Mouse (Mus musculus): ENCODE measurements at regions not wholly inside any gene's neighbourhood (a gene's known extent, or its start where the extent isn't known, plus 50 kb on each side); places are given as distances from the start of the nearest gene placed in this dataset.
A peak's percentile ranks its signal among the peaks of the same experiment; 100 is the strongest.
"Not testable (repeated sequence)": the region's sequence is repeated elsewhere in the genome, so short reads cannot be mapped to it uniquely, and the experiment has no call there.

DNA sequence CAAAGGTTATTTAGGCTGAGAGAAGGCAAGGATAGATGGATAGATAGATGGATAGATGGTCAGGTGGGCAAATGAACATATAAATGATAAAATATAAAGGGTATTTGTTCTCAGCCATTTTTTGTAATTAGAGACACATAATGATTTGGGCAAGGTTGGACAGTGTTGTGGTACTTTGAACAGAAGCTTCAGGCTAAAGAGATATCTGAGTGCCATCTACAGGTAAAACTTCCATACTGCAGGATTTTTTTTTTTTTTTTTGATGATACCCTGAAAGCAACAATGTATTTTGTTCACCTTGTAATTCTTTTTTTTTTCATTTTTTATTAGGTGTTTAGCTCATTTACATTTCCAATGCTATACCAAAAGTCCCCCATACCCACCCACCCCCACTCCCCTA, 110.1 kb upstream of the Trabd2b start:
- Histone ChIP-seq H3K4me1 (ENCODE audit: control insufficient read depth, insufficient read depth, low read length) (no peaks in the 10 kb centered on the region), H3K27me3 (replicated peaks; ENCODE audit: control insufficient read depth, insufficient read depth, low read length) (no peaks in the 10 kb centered on the region), H3K4me2 (ENCODE audit: low read length) (no peak overlapping the region), H3K36me3 (ENCODE audit: control insufficient read depth, insufficient read depth, low read length) (no peaks in the 10 kb centered on the region), H3K4me3 (ENCODE audit: low read depth, low read length) (no peak overlapping the region), H3K27ac (ENCODE audit: low read depth, low read length) (no peak overlapping the region), H3K9ac (ENCODE audit: low read length) (no peak overlapping the region), H3K9me3 (replicated peaks; ENCODE audit: control insufficient read depth, low read length) (no peaks in the 10 kb centered on the region)
- DNase-seq (ENCODE audit: low spot score) (no peak), ATAC-seq (no peak)

DNA sequence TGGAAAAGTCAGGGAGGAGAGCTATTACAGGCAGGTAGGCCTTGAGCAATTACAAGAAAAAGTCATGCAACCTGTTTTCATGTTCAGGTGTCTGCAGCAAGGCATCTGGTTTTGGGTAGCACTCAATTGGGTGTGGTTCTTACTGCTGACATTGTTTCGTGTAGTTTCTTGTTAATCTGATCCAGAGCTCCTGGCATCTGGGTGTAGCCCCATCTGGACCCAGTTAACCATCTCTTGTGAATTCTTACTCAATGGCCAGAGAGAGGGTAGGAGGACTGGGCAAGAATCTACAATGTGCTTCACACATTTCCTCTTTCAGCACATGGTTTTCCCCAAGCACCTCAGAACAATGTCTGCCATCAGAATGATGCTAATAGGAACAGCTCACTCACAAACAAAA, 108.0 kb upstream of the Trabd2b start:
- not testable (repeated sequence) for H3K4me2 ChIP-seq (ENCODE audit: low read length); H3K4me1 ChIP-seq (ENCODE audit: control insufficient read depth, insufficient read depth, low read length); H3K36me3 ChIP-seq (ENCODE audit: control insufficient read depth, insufficient read depth, low read length); H3K27ac ChIP-seq (ENCODE audit: low read depth, low read length); H3K9me3 ChIP-seq (replicated peaks; ENCODE audit: control insufficient read depth, low read length); H3K9ac ChIP-seq (ENCODE audit: low read length); H3K27me3 ChIP-seq (replicated peaks; ENCODE audit: control insufficient read depth, insufficient read depth, low read length); H3K4me3 ChIP-seq (ENCODE audit: low read depth, low read length); ATAC-seq; DNase-seq (ENCODE audit: low spot score)
- WGBS = 78% methylated on average over 1 of the region's 1 CpGs

DNA sequence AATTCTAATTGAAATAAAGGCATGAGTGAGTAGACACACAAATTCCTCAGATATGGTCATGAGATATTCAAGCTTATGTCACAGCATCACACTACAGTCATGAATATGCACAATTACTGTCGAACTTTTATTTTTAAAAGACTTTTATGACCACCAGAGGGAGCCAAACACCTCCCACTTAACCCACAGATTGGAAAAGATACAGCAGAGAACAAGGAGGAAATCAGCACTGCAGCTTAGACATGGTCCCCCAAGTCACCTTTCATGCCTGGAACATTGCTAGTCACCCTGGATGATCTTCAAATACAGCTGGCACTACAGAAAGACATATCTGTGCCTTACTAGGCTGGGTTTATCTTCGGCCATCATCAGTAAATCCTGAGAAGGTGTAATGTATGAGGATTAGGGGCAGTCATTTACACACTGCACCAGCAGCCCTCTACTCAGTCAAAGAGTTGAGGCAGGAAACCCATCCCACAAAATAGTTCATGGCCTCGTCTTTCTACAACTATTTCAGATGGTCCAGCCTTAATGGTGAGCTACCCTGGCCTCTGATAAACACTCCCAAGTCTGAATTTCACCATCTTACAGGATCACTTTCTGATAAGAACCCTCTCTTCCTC, 106.0 kb upstream of the Trabd2b start:
- WGBS = 50% methylated on average over 3 of the region's 3 CpGs
- no peaks in the 10 kb centered on the region for H3K27me3 ChIP-seq (replicated peaks; ENCODE audit: control insufficient read depth, insufficient read depth, low read length)
- H3K4me1 ChIP-seq (ENCODE audit: control insufficient read depth, insufficient read depth, low read length) = no peaks in the 10 kb centered on the region
- ATAC-seq = 0 out of 2 replicates have a peak, but pooled peaks have one; percentile 23
- H3K9ac ChIP-seq (ENCODE audit: low read length) = no peak overlapping the region
- peak; percentile 57 for DNase-seq (ENCODE audit: low spot score)
- no peaks in the 10 kb centered on the region for H3K36me3 ChIP-seq (ENCODE audit: control insufficient read depth, insufficient read depth, low read length)
- no peak overlapping the region for H3K4me2 ChIP-seq (ENCODE audit: low read length)
- no peaks in the 10 kb centered on the region for H3K9me3 ChIP-seq (replicated peaks; ENCODE audit: control insufficient read depth, low read length)
- no peak overlapping the region for H3K27ac ChIP-seq (ENCODE audit: low read depth, low read length)
- no peak overlapping the region for H3K4me3 ChIP-seq (ENCODE audit: low read depth, low read length)

DNA sequence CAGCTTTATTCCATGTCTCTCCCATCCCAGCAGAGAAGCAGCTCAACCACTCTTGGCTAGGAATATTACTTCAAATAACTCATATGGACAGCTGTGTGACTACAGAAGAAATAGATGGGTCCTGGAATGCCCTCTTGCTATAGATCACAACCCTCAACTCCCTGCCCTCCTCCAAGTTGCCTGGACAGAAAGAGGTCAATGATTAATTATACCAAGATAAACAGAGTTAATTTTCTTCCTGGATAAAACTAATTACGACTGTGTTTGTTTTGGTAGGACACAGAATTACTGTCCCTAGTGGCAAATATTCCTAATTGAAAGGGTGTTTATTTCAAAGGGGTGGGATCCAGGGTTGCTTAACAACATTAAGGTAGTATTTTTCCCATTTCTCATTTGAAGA, 101.9 kb upstream of the Trabd2b start:
- Histone ChIP-seq H3K27me3 (replicated peaks; ENCODE audit: control insufficient read depth, insufficient read depth, low read length) (no peaks in the 10 kb centered on the region), H3K4me1 (ENCODE audit: control insufficient read depth, insufficient read depth, low read length) (no peaks in the 10 kb centered on the region), H3K9ac (ENCODE audit: low read length) (no peak overlapping the region), H3K4me3 (ENCODE audit: low read depth, low read length) (no peak overlapping the region), H3K4me2 (ENCODE audit: low read length) (no peak overlapping the region), H3K9me3 (replicated peaks; ENCODE audit: control insufficient read depth, low read length) (no peaks in the 10 kb centered on the region), H3K36me3 (ENCODE audit: control insufficient read depth, insufficient read depth, low read length) (no peaks in the 10 kb centered on the region), H3K27ac (ENCODE audit: low read depth, low read length) (no peak overlapping the region)
- 79% methylated on average over 1 of the region's 1 CpGs for WGBS
- DNase-seq (ENCODE audit: low spot score) = no peak
- no peak for ATAC-seq

DNA sequence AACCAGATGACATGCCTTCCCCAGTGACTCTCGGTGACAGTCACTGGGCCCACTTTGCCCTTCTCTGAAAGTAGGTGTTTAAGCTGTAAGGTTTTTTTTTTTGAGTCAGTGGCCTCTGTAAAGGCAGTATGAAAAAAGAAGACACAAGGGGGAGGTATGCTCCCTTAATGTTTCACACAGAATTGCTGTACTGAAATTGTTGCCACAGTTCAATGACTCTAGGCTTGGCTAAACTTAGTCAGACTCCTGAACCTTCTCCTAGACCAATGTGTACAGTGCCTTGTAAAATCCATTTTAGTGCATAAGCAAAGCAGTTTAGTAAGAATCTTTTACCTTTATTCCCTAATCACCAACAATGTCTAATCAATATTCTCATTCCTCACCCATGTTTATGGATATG, 99.0 kb upstream of the Trabd2b start:
- Histone ChIP-seq H3K36me3 (ENCODE audit: control insufficient read depth, insufficient read depth, low read length) (no peaks in the 10 kb centered on the region), H3K27ac (ENCODE audit: low read depth, low read length) (no peak overlapping the region), H3K4me3 (ENCODE audit: low read depth, low read length) (no peak overlapping the region), H3K27me3 (replicated peaks; ENCODE audit: control insufficient read depth, insufficient read depth, low read length) (no peaks in the 10 kb centered on the region), H3K9ac (ENCODE audit: low read length) (no peak overlapping the region), H3K4me2 (ENCODE audit: low read length) (no peak overlapping the region), H3K4me1 (ENCODE audit: control insufficient read depth, insufficient read depth, low read length) (no peaks in the 10 kb centered on the region), H3K9me3 (replicated peaks; ENCODE audit: control insufficient read depth, low read length) (no peaks in the 10 kb centered on the region)
- ATAC-seq (no peak), DNase-seq (ENCODE audit: low spot score) (no peak)
- WGBS = 85% methylated on average over 1 of the region's 1 CpGs

DNA sequence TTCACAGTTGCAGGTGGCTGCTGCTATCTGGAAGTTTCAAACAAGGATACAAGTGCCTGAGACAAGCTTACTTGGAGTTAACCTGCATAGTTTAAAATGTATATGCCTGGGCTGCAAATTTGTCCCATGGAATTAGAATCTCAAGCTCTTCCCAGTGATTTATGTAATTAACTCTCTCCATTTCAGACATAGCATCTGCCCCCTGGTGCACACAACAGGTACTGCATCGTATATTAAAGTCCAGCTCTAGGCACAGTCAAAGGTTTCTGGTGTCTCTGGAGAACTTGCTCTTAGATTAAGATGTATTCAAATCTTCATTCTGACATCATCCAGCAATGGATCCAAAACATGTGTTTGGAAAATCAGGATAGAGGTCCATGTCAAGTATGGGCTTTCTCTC, 98.0 kb upstream of the Trabd2b start:
- no peak overlapping the region for H3K27ac ChIP-seq (ENCODE audit: low read depth, low read length)
- H3K9me3 ChIP-seq (replicated peaks; ENCODE audit: control insufficient read depth, low read length) = no peaks in the 10 kb centered on the region
- DNase-seq (ENCODE audit: low spot score) = peak; percentile 58
- no peaks in the 10 kb centered on the region for H3K27me3 ChIP-seq (replicated peaks; ENCODE audit: control insufficient read depth, insufficient read depth, low read length)
- H3K4me1 ChIP-seq (ENCODE audit: control insufficient read depth, insufficient read depth, low read length) = no peaks in the 10 kb centered on the region
- H3K4me2 ChIP-seq (ENCODE audit: low read length) = no peak overlapping the region
- H3K9ac ChIP-seq (ENCODE audit: low read length) = no peak overlapping the region
- H3K4me3 ChIP-seq (ENCODE audit: low read depth, low read length) = no peak overlapping the region
- ATAC-seq = no peak
- H3K36me3 ChIP-seq (ENCODE audit: control insufficient read depth, insufficient read depth, low read length) = no peaks in the 10 kb centered on the region
- WGBS = 10% methylated on average over 1 of the region's 1 CpGs

DNA sequence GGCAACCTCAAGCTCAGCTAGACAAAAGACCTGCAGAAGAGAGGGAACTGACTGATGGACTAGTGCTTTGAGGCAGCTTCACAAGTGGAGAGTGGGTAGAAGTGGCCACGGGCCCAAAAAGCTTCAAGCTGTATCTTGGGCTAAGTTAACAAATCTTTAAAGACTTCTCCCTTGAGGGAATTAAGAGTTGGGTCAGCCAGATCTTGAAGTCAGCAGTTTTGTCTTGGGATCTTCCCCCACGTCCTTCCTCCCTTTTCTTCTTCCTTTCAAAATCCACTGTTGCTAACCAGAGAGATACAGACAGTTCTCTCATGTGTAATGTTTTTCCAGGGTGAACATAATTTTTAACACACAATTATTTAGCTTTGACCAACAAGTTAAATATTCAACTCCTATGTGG, 91.5 kb upstream of the Trabd2b start:
- Histone ChIP-seq H3K36me3 (ENCODE audit: control insufficient read depth, insufficient read depth, low read length) (no peaks in the 10 kb centered on the region), H3K4me2 (ENCODE audit: low read length) (no peak overlapping the region), H3K9ac (ENCODE audit: low read length) (no peak overlapping the region), H3K27ac (ENCODE audit: low read depth, low read length) (no peak overlapping the region), H3K9me3 (replicated peaks; ENCODE audit: control insufficient read depth, low read length) (no peaks in the 10 kb centered on the region), H3K27me3 (replicated peaks; ENCODE audit: control insufficient read depth, insufficient read depth, low read length) (no peaks in the 10 kb centered on the region), H3K4me3 (ENCODE audit: low read depth, low read length) (no peak overlapping the region), H3K4me1 (ENCODE audit: control insufficient read depth, insufficient read depth, low read length) (no peaks in the 10 kb centered on the region)
- no peak for DNase-seq (ENCODE audit: low spot score)
- no peak for ATAC-seq
- WGBS = 67% methylated on average over 2 of the region's 2 CpGs

DNA sequence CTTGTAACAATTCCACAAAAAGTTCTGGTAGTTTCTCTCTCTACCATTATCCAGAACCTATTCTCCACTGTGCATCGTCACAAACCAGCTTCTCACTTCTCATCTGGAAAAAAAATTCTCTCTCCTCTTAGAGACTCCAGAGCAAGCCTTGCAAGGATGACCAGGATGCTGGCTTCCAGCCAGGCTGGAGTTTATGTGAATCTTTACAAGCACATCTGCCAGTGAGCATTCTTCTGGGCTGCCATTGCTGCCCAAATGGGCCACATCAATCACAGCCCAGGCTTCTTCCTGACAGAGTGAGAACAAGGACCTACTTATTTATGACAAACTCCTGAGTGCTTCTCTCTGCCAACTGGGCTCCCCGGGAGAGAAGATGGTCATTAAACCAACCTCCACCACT, 91.0 kb upstream of the Trabd2b start:
- H3K27me3 ChIP-seq (replicated peaks; ENCODE audit: control insufficient read depth, insufficient read depth, low read length) = no peaks in the 10 kb centered on the region
- H3K36me3 ChIP-seq (ENCODE audit: control insufficient read depth, insufficient read depth, low read length) = no peaks in the 10 kb centered on the region
- no peak overlapping the region for H3K9ac ChIP-seq (ENCODE audit: low read length)
- H3K27ac ChIP-seq (ENCODE audit: low read depth, low read length) = no peak overlapping the region
- 81% methylated on average over 2 of the region's 2 CpGs for WGBS
- H3K4me3 ChIP-seq (ENCODE audit: low read depth, low read length) = no peak overlapping the region
- no peaks in the 10 kb centered on the region for H3K4me1 ChIP-seq (ENCODE audit: control insufficient read depth, insufficient read depth, low read length)
- no peak overlapping the region for H3K4me2 ChIP-seq (ENCODE audit: low read length)
- ATAC-seq = no peak
- no peaks in the 10 kb centered on the region for H3K9me3 ChIP-seq (replicated peaks; ENCODE audit: control insufficient read depth, low read length)
- no peak for DNase-seq (ENCODE audit: low spot score)

DNA sequence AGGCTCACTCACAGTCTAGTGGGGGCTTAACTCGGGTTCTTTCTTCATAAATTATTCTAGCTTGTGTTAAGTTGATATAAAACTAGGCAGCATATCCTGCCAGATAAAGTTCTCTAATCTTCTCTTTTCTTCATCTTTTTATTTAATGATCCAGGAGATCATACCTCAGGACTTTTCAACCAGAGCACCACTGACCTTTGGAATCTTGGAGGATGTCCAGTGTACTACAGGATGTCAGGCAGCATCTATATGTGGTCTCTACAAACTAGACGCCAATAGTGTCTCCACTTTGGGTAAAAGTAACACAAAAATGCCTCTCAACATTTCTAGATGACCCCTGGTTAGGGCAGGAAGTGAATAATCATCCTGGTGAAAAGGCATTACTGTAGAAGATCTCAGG, 89.4 kb upstream of the Trabd2b start:
- H3K9ac ChIP-seq (ENCODE audit: low read length) = no peak overlapping the region
- ATAC-seq = no peak
- 85% methylated on average over 2 of the region's 2 CpGs for WGBS
- H3K27me3 ChIP-seq (replicated peaks; ENCODE audit: control insufficient read depth, insufficient read depth, low read length) = no peaks in the 10 kb centered on the region
- H3K4me3 ChIP-seq (ENCODE audit: low read depth, low read length) = no peak overlapping the region
- no peak overlapping the region for H3K4me2 ChIP-seq (ENCODE audit: low read length)
- H3K9me3 ChIP-seq (replicated peaks; ENCODE audit: control insufficient read depth, low read length) = no peaks in the 10 kb centered on the region
- no peaks in the 10 kb centered on the region for H3K36me3 ChIP-seq (ENCODE audit: control insufficient read depth, insufficient read depth, low read length)
- H3K4me1 ChIP-seq (ENCODE audit: control insufficient read depth, insufficient read depth, low read length) = no peaks in the 10 kb centered on the region
- H3K27ac ChIP-seq (ENCODE audit: low read depth, low read length) = no peak overlapping the region
- DNase-seq (ENCODE audit: low spot score) = no peak
